Mouse (Mus musculus) C2C12 (cell line): ENCODE measurements around the gene Trio.

Experiments used
- CEBPB ChIP-seq: IDR thresholded peaks from one replicate; pipeline ENCODE4 v1.6.1; 2011; ENCODE audit warnings: low read depth, mild to moderate bottlenecking, control low read depth, moderate library complexity
- CTCF ChIP-seq: IDR thresholded peaks from one replicate; pipeline ENCODE4 v1.5.1; 2011; ENCODE audit not compliant: control insufficient read depth, insufficient read depth, insufficient read length
- FOSL1 ChIP-seq: IDR thresholded peaks from one replicate; pipeline ENCODE4 v1.8.0; 2011; ENCODE audit warnings: mild to moderate bottlenecking, low read length; ENCODE audit not compliant: poor library complexity, insufficient read depth, severe bottlenecking
- MAX ChIP-seq: IDR thresholded peaks from one replicate; pipeline ENCODE4 v1.6.1; 2011; ENCODE audit warnings: mild to moderate bottlenecking, control low read depth
- MYOD1 ChIP-seq: IDR thresholded peaks from one replicate; pipeline ENCODE4 v1.6.1; 2011; ENCODE audit warnings: low read depth; ENCODE audit not compliant: control insufficient read depth, insufficient read length
- MYOG ChIP-seq: IDR thresholded peaks from one replicate; pipeline ENCODE4 v1.6.1; 2011; ENCODE audit not compliant: control insufficient read depth, insufficient read length; ENCODE audit errors: extremely low read depth
- USF1 ChIP-seq: IDR thresholded peaks from one replicate; pipeline ENCODE4 v1.6.1; 2011; ENCODE audit warnings: low read depth, mild to moderate bottlenecking, control low read depth, moderate library complexity

DNA sequence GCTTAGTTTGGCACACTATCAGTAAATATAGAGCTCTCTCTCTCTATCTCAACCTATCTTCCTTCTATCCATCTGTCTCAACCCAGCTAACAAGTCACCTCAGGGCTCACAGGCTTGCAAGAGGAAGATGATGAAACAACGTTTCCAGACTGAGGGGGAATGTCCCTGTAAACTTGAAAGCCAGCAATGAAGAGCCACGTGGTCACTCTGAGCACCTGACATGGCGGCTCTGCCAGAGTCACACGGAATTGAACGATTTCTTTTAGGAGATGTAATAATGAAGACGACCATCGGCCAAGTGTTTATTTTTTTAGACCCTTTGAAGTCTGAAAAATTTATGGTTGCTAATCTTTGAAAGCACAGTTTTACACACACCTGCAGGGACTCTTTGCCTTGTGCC is 251.2 kb downstream of the Trio start:
- TF ChIP-seq MAX (no peak), CTCF (no peak), MYOG (no peak), MYOD1 (no peak), CEBPB (no peak), FOSL1 (no peak), USF1 (no peak)
